Mouse (Mus musculus) MEL (cell line): ENCODE measurements around the gene Gm11564. TPM values are rescaled to one million over a fixed set of nuclear protein-coding genes. Genes with fewer than 3 reads are reported as not detected.
"Not testable (repeated sequence)": the region's sequence is repeated elsewhere in the genome, so short reads cannot be mapped to it uniquely, and the experiment has no call there.

Experiments
- DNase-seq: peaks from one replicate; pipeline ENCODE4 v3.0.0; 2011; ENCODE audit warnings: low read depth, low spot score
- H3K27ac ChIP-seq: 2 replicates; pipeline ENCODE4 v1.5.1; 2012; ENCODE audit warnings: low read depth, mild to moderate bottlenecking, control low read depth, low read length, moderate library complexity; ENCODE audit not compliant: control insufficient read depth
- H3K27me3 ChIP-seq, 2 experiments: fragments of 150-350 bp in 1 of 2; sonication (generic) in 1 of 2; 2 replicates each; pipeline ENCODE4 v1.6.1; 2012; ENCODE audit warnings: low read length in 2 of 2, mild to moderate bottlenecking in 2 of 2, improper control_type of control experiment in 1 of 2, moderate library complexity in 1 of 2; ENCODE audit not compliant: insufficient read depth in 2 of 2, control insufficient read depth in 1 of 2
- H3K36me3 ChIP-seq, 2 experiments: 2 replicates each; pipeline ENCODE4 v1.6.1; 2012 to 2014; ENCODE audit warnings: low read length in 2 of 2, improper control_type of control experiment in 1 of 2, inconsistent platforms in 1 of 2, mild to moderate bottlenecking in 1 of 2; ENCODE audit not compliant: insufficient read depth in 2 of 2, control insufficient read depth in 1 of 2
- H3K4me1 ChIP-seq, 2 experiments: fragments of 150-350 bp in 1 of 2; sonication (generic) in 1 of 2; 2 replicates each; pipeline ENCODE4 v1.6.1; 2012; ENCODE audit warnings: low read length in 2 of 2, improper control_type of control experiment in 1 of 2, mild to moderate bottlenecking in 1 of 2; ENCODE audit not compliant: insufficient read depth in 2 of 2, control insufficient read depth in 1 of 2
- H3K4me3 ChIP-seq, 2 experiments: fragments of 150-350 bp in 1 of 2; sonication (generic) in 1 of 2; 2 replicates each; pipeline ENCODE4 v1.5.1; 2012; ENCODE audit warnings: low read depth in 2 of 2, low read length in 2 of 2, mild to moderate bottlenecking in 2 of 2, moderate library complexity in 2 of 2, control low read depth in 1 of 2, improper control_type of control experiment in 1 of 2; ENCODE audit not compliant: control insufficient read depth in 1 of 2, insufficient read depth in 1 of 2
- H3K79me2 ChIP-seq: 2 replicates; pipeline ENCODE4 v1.6.1; 2012; ENCODE audit warnings: mild to moderate bottlenecking, low read length, moderate library complexity; ENCODE audit not compliant: control insufficient read depth, poor library complexity, insufficient read depth
- H3K9ac ChIP-seq: 2 replicates; pipeline ENCODE4 v1.6.1; 2012; ENCODE audit warnings: low read depth, mild to moderate bottlenecking, control low read depth, low read length, moderate library complexity; ENCODE audit not compliant: control insufficient read depth, poor library complexity, severe bottlenecking
- H3K9me3 ChIP-seq: fragments of 150-350 bp; sonication (generic); replicated peaks from 2 replicates; pipeline ENCODE4 v1.6.1; 2012; ENCODE audit warnings: mild to moderate bottlenecking, low read length, improper control_type of control experiment, moderate library complexity; ENCODE audit not compliant: insufficient read depth
- BHLHE40 ChIP-seq: IDR thresholded peaks from 2 replicates; pipeline ENCODE4 v1.6.1; 2012; ENCODE audit warnings: low read depth, mild to moderate bottlenecking, inconsistent platforms, low read length, improper control_type of control experiment, borderline replicate concordance
- CHD1 ChIP-seq: IDR thresholded peaks from 2 replicates; pipeline ENCODE4 v1.6.1; 2012; ENCODE audit warnings: low read depth, mild to moderate bottlenecking, inconsistent platforms, low read length, improper control_type of control experiment
- CHD2 ChIP-seq: IDR thresholded peaks from 2 replicates; pipeline ENCODE4 v1.6.1; 2011; ENCODE audit warnings: low read length, improper control_type of control experiment
- CTCF ChIP-seq, 3 experiments: IDR thresholded peaks in 2 of 3; conservative IDR thresholded peaks in 1 of 3; 2 replicates each; pipeline ENCODE4 v1.5.1; 2011 to 2012; ENCODE audit warnings: low read length in 3 of 3, low read depth in 2 of 3, mild to moderate bottlenecking in 2 of 3, improper control_type of control experiment in 1 of 3, inconsistent platforms in 1 of 3, mixed read lengths in 1 of 3, moderate library complexity in 1 of 3; ENCODE audit not compliant: control insufficient read depth in 1 of 3, insufficient read depth in 1 of 3, poor library complexity in 1 of 3, severe bottlenecking in 1 of 3
- ELF1 ChIP-seq: IDR thresholded peaks from 2 replicates; pipeline ENCODE4 v1.6.1; 2014; ENCODE audit warnings: low read depth, mild to moderate bottlenecking, inconsistent platforms, low read length, improper control_type of control experiment, moderate library complexity
- EP300 ChIP-seq, 2 experiments: IDR thresholded peaks; 2 replicates each; pipeline ENCODE4 v1.6.1; 2011; ENCODE audit warnings: improper control_type of control experiment in 2 of 2, low read length in 2 of 2, low read depth in 1 of 2, mild to moderate bottlenecking in 1 of 2
- ETS1 ChIP-seq: IDR thresholded peaks from 2 replicates; pipeline ENCODE4 v1.6.1; 2012; ENCODE audit warnings: low read depth, mild to moderate bottlenecking, inconsistent platforms, low read length, improper control_type of control experiment, moderate library complexity
- GABPA ChIP-seq: IDR thresholded peaks from 2 replicates; pipeline ENCODE4 v1.6.1; 2012; ENCODE audit warnings: low read depth, mild to moderate bottlenecking, inconsistent platforms, low read length, improper control_type of control experiment, moderate library complexity
- GATA1 ChIP-seq: IDR thresholded peaks from 2 replicates; pipeline ENCODE4 v1.6.1; 2011; ENCODE audit warnings: low read depth, low read length, improper control_type of control experiment
- JUND ChIP-seq: IDR thresholded peaks from 2 replicates; pipeline ENCODE4 v1.6.1; 2011; ENCODE audit warnings: low read depth, mild to moderate bottlenecking, improper control_type of control experiment, low read length
- KAT2A ChIP-seq: conservative IDR thresholded peaks from 2 replicates; pipeline ENCODE4 v1.6.1; 2012; ENCODE audit warnings: low read depth, low read length, improper control_type of control experiment, inconsistent platforms
- MAX ChIP-seq: IDR thresholded peaks from 2 replicates; pipeline ENCODE4 v1.6.1; 2011; ENCODE audit warnings: low read length, improper control_type of control experiment
- MAZ ChIP-seq: IDR thresholded peaks from 2 replicates; pipeline ENCODE4 v1.6.1; 2012; ENCODE audit warnings: low read depth, mild to moderate bottlenecking, inconsistent platforms, low read length, improper control_type of control experiment
- MEF2A ChIP-seq: IDR thresholded peaks from 2 replicates; pipeline ENCODE4 v1.6.1; 2014; ENCODE audit warnings: low read depth, mild to moderate bottlenecking, inconsistent platforms, low read length, improper control_type of control experiment; ENCODE audit not compliant: poor library complexity, insufficient replicate concordance, severe bottlenecking; ENCODE audit errors: extremely low read depth
- MYB ChIP-seq: IDR thresholded peaks from 2 replicates; pipeline ENCODE4 v1.6.1; 2011; ENCODE audit warnings: mild to moderate bottlenecking, low read depth, low read length, improper control_type of control experiment
- NELFE ChIP-seq: IDR thresholded peaks from 2 replicates; pipeline ENCODE4 v1.6.1; 2011; ENCODE audit warnings: low read depth, low read length, improper control_type of control experiment
- POLR2A ChIP-seq, 2 experiments: IDR thresholded peaks; 2 replicates each; pipeline ENCODE4 v1.6.1; 2011 to 2012; ENCODE audit warnings: low read length in 2 of 2, mild to moderate bottlenecking in 2 of 2, control low read depth in 1 of 2, improper control_type of control experiment in 1 of 2, low read depth in 1 of 2, moderate library complexity in 1 of 2; ENCODE audit not compliant: control insufficient read depth in 1 of 2, insufficient read depth in 1 of 2, poor library complexity in 1 of 2
- POLR2AphosphoS2 ChIP-seq: IDR thresholded peaks from 2 replicates; pipeline ENCODE4 v1.6.1; 2011; ENCODE audit warnings: low read length, improper control_type of control experiment
- RCOR1 ChIP-seq: IDR thresholded peaks from 2 replicates; pipeline ENCODE4 v1.6.1; 2012; ENCODE audit warnings: low read depth, mild to moderate bottlenecking, inconsistent platforms, low read length, improper control_type of control experiment
- TBP ChIP-seq: IDR thresholded peaks from 2 replicates; pipeline ENCODE4 v1.8.0; 2011; ENCODE audit warnings: low read depth, low read length, improper control_type of control experiment
- TCF12 ChIP-seq: IDR thresholded peaks from 2 replicates; pipeline ENCODE4 v1.6.1; 2014; ENCODE audit warnings: low read depth, mild to moderate bottlenecking, inconsistent platforms, low read length, improper control_type of control experiment, moderate library complexity
- UBTF ChIP-seq: IDR thresholded peaks from 2 replicates; pipeline ENCODE4 v1.6.1; 2012; ENCODE audit warnings: low read depth, mild to moderate bottlenecking, inconsistent platforms, low read length, improper control_type of control experiment, moderate library complexity, borderline replicate concordance; ENCODE audit not compliant: insufficient read depth
- USF1 ChIP-seq: IDR thresholded peaks from 2 replicates; pipeline ENCODE4 v1.6.1; 2014; ENCODE audit warnings: low read depth, mild to moderate bottlenecking, inconsistent platforms, low read length, improper control_type of control experiment, moderate library complexity
- USF2 ChIP-seq, 2 experiments: IDR thresholded peaks; 2 replicates each; pipeline ENCODE4 v1.6.1; 2011 to 2012; ENCODE audit warnings: improper control_type of control experiment in 2 of 2, low read length in 2 of 2, borderline replicate concordance in 1 of 2, inconsistent platforms in 1 of 2, low read depth in 1 of 2, mild to moderate bottlenecking in 1 of 2; ENCODE audit not compliant: insufficient read depth in 1 of 2
- ZC3H11A ChIP-seq: IDR thresholded peaks from 2 replicates; pipeline ENCODE4 v1.6.1; 2012; ENCODE audit warnings: low read depth, mild to moderate bottlenecking, inconsistent platforms, low read length, improper control_type of control experiment
- ZKSCAN1 ChIP-seq: IDR thresholded peaks from 2 replicates; pipeline ENCODE4 v1.6.1; 2012; ENCODE audit warnings: low read depth, mild to moderate bottlenecking, inconsistent platforms, low read length, improper control_type of control experiment, moderate library complexity
- polyA plus RNA-seq, 2 experiments: library from polyadenylated mRNA; stranded (reverse) in 1 of 2; unstranded in 1 of 2; fragments of >175 nt in 1 of 2; fragments of >200 nt in 1 of 2; gene quantifications; 2 replicates each; pipeline versions ENCODE4 v1.2.1 to v1.2.4; 2012; ENCODE audit warnings: low replicate concordance in 2 of 2, low read depth in 1 of 2; ENCODE audit not compliant: insufficient read length in 2 of 2, insufficient read depth in 1 of 2, missing spikeins in 1 of 2
- total RNA-seq: library from RNA; depleted of rRNA; stranded (reverse); fragments of 300-350 nt; gene quantifications from 2 replicates; pipeline ENCODE4 v1.2.3, GENCODE M21; 2012

The Gm11564 gene
- total and polyA plus RNA-seq, 3 experiments, result not detected

DNA sequence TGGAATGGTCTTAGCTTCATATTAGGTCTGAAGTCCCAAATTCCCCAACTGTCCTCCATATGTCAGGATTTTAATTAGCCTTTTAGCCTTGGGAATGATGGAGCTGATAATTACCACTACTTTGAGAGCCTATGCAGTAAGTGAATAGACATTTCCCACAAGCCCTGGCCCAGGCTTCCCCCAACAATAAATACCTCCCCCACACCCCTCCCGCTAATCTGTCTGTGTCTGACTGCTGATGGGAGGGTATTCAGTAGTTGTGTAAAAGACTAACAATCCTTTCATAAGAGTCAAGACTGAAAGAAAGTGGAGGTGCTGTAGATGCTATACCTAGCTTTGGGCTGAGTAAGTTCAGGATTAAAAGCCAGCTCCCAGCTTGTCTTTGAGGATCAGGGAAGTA is 26.7 kb upstream of the Gm11564 start:
- TF ChIP-seq CTCF (IDR thresholded peaks at IDR 0.05 in 2 of 3, conservative IDR thresholded peaks at IDR 0.05 in 1 of 3; ENCODE audit: control insufficient read depth in 1 of 3, insufficient read depth in 1 of 3, low read depth in 2 of 3, low read length in 3 of 3, poor library complexity in 1 of 3, severe bottlenecking in 1 of 3) (no peak), GABPA (no peak), ELF1 (no peak), ETS1 (no peak), MAX (no peak), USF1 (no peak), MAZ (no peak), ZC3H11A (no peak)
- Histone ChIP-seq H3K9ac (no peak overlapping the region), H3K27me3 (no peaks in the 10 kb centered on the region), H3K79me2 (no peaks in the 10 kb centered on the region), H3K4me3 (no peak overlapping the region), H3K36me3 (no peaks in the 10 kb centered on the region), H3K9me3 (no peaks in the 10 kb centered on the region), H3K27ac (no peak overlapping the region), H3K4me1 (no peaks in the 10 kb centered on the region)
- no peak for DNase-seq

DNA sequence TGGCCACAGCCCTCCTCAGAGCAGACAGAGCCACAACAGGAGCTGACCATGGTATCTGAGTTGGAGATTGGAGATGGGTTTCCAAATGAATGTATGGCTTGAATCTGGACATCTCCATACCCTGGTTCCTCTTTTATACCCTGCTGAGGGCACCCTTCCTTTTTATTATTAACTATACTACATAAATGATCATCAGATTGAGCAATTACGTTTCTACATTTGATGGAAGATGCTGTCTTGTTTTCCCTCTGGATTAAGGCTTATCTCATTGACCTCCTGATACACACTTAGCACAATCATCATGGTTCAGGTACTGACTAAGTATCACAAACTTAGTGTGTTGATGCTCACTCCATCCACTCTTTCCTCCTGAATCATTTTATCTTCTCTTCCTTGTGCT is 22.5 kb upstream of the Gm11564 start, which contains the start of gene 2300003K06Rik:
Gene 2300003K06Rik, minus strand, starts transcription at position 101 of the 400 bp plus-strand sequence.
- H3K79me2 ChIP-seq, result no peaks in the 10 kb centered on the region
- no peak within 1 kb of the TSS for H3K4me3 ChIP-seq
- no peaks in the 10 kb centered on the region for H3K27me3 ChIP-seq
- no peak within 1 kb of the TSS for H3K27ac ChIP-seq
- H3K9ac ChIP-seq, result no peak within 1 kb of the TSS
- H3K9me3 ChIP-seq, result no peaks in the 10 kb centered on the region
- no peak for DNase-seq
- no peaks in the 10 kb centered on the region for H3K36me3 ChIP-seq
- TF ChIP-seq ELF1 (no peak), NELFE (no peak), TBP (no peak), BHLHE40 (no peak), MYB (no peak), KAT2A (no peak), USF2 (IDR thresholded peaks at IDR 0.05; ENCODE audit: borderline replicate concordance in 1 of 2, insufficient read depth in 1 of 2, low read depth in 1 of 2, low read length in 2 of 2) (no peak), CHD2 (no peak), MEF2A (no peak), EP300 (IDR thresholded peaks at IDR 0.05; ENCODE audit: low read depth in 1 of 2, low read length in 2 of 2) (no peak), CHD1 (no peak), POLR2A (IDR thresholded peaks at IDR 0.05; ENCODE audit: control insufficient read depth in 1 of 2, insufficient read depth in 1 of 2, low read depth in 1 of 2, low read length in 2 of 2, poor library complexity in 1 of 2) (no peak), JUND (no peak), TCF12 (no peak), ZKSCAN1 (no peak), RCOR1 (no peak), POLR2AphosphoS2 (no peak), GATA1 (no peak), UBTF (no peak), ZC3H11A (no peak)
- no peaks in the 10 kb centered on the region for H3K4me1 ChIP-seq

DNA sequence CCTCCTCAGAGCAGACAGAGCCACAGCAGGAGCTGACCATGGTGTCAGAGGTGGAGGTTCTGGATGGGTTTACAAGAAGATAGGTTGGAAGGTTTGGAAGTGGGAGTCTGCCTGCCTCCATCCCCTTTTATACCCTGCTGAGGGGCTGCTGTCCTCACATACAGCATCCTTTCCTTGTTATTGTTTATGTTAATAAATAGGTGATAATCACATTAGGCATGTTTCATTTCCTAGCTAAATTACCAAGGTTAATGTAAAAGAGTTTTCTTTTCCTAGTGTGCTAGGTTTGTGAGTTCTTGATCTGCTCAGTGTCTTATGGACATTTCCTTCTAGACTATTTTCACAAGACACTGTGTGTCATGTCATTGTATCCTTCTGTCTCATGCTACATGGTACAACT is 5.7 kb downstream of the Gm11564 start, which contains the start of gene Krtap4-13:
Gene Krtap4-13, minus strand, starts transcription at position 101 of the 400 bp plus-strand sequence.
- not testable (repeated sequence) for DNase-seq, H3K27me3 ChIP-seq, H3K27ac ChIP-seq, H3K4me1 ChIP-seq, H3K9me3 ChIP-seq, H3K79me2 ChIP-seq, H3K9ac ChIP-seq, H3K36me3 ChIP-seq, H3K4me3 ChIP-seq
